Mouse (Mus musculus): ENCODE data around the gene Psmd1. TPM values are rescaled to one million over a fixed set of nuclear protein-coding genes. Genes with fewer than 3 reads are reported as not detected.
A peak's percentile ranks its signal among the peaks of the same experiment; 100 is the strongest.

Gene Psmd1
- polyA plus RNA-seq, 1 experiment from 2014 or later: 144 TPM

DNA sequence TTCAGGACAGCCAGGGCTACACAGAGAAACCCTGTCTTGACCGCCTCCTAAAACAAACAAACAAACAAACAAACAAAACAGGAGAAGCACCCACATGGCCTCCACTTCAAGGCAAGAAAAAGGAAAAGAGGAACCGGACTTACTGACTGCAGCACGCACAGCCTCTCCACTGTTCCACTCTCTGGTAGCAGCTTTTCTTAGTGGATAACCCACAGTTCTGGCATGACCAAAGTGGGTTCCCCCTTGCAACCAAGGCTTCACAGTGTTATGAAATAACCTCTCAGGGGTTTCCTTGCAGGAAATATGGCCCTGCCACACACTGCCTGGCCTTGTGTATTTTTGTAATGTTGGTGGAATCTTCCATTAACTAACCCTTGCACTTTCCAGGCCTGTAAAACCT, 23.4 kb upstream of the Psmd1 start:
- H3K9ac ChIP-seq (ENCODE audit: low read depth, low read length): no peak overlapping the region
- no peaks in the 10 kb centered on the region for H3K9me3 ChIP-seq (ENCODE audit: control insufficient read depth, low read length)
- WGBS: 90% methylated on average over 3 of the region's 3 CpGs
- no peak overlapping the region for H3K4me3 ChIP-seq (ENCODE audit: low read length)
- no peak overlapping the region for H3K4me2 ChIP-seq (ENCODE audit: low read depth, low read length)
- no peaks in the 10 kb centered on the region for H3K36me3 ChIP-seq (ENCODE audit: control insufficient read depth, insufficient read depth, low read length)
- peaks cover 14% of the 10 kb centered on the region; the same call in 1 of the 2 replicates for H3K4me1 ChIP-seq (ENCODE audit: control insufficient read depth, insufficient read depth, low read length)
- 0 out of 2 replicates have a peak, but pooled peaks cover 2% of the 10 kb centered on the region for H3K27me3 ChIP-seq (replicated peaks; ENCODE audit: control insufficient read depth, insufficient read depth, low read length)
- ATAC-seq: peak; percentile 1; the same call in 1 of the 2 replicates
- peak overlapping the region; percentile 65; the same call in 1 of the 2 replicates for H3K27ac ChIP-seq (ENCODE audit: low read length)

DNA sequence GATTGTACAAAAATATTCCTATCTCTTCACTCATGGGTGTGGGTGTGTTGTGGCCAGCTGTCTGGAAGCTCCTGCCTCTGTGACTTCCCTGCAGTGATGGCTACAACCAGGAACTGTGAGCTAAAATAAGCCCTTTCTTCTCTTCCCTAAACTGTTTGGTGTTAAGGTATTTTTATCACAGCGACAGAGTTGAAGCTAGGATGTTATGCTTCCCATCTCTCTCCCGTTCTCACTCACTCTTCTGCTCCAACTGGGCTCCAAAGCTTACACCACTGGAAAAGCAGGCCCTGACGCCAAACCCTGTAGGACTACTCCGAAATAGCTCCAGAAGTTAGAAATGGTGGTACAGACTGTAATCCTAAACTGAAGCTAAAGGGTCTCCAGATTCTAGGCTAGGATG, 19.1 kb upstream of the Psmd1 start:
- Histone ChIP-seq H3K4me2 (ENCODE audit: low read depth, low read length) (no peak overlapping the region), H3K27ac (ENCODE audit: low read length) (no peak overlapping the region), H3K4me1 (ENCODE audit: control insufficient read depth, insufficient read depth, low read length) (peaks cover 4% of the 10 kb centered on the region), H3K27me3 (replicated peaks; ENCODE audit: control insufficient read depth, insufficient read depth, low read length) (peaks cover 2% of the 10 kb centered on the region; the same call in 1 of the 2 replicates), H3K4me3 (ENCODE audit: low read length) (no peak overlapping the region), H3K9me3 (ENCODE audit: control insufficient read depth, low read length) (no peaks in the 10 kb centered on the region), H3K9ac (ENCODE audit: low read depth, low read length) (no peak overlapping the region), H3K36me3 (ENCODE audit: control insufficient read depth, insufficient read depth, low read length) (no peaks in the 10 kb centered on the region)
- 62% methylated on average over 4 of the region's 4 CpGs for WGBS
- ATAC-seq: no peak

DNA sequence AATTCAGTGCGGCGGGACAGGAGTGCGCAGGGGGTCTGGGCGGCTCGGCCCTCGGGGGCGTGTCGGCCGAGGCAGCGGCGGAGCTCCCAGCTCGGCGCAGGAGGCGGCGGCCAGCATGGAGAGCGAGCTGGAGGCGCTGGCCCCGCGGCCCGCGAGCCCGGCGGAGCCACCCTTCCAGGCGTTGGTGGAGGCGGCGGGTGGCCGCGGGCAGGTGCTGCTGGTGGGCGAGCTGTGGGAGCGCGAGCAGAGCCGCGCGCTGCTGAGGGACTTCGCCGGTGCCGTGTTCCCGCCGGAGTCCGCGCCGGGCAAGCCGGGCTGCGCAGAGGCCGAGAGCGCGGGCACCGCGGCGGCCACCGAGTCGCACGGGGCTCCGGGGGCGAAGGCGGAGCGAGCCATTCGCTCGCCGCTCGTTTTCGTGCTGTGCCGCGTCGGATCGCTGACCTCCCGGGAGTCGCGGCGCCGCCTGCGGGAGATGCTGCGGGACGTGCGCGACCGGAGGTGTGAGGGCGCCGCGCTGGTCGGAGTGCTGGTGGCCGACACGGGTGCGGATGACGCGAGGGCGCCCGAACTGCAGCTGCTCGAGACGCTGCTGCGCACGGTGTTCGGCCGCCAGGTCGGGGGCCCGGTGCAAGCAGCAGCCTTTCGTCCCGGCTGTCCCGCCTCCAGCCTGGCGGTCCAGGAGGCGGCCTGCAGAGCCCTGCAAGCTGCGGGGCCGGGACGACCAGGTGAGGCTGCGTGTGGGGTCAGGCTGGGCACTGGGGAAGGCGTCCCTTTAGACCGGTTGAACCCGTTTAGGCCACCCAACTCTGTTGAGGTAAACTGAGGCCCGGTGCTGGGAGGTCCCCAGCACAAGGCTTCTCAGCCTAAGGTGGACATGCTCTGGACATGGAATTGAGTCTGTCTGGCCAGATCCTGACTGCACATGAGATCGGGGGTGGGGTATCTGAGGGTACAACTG, 18.1 kb upstream of the Psmd1 start, which contains the start of gene 2810459M11Rik:
2810459M11Rik (plus strand) TSS at position 16 of the 958 bp plus-strand sequence.
- ATAC-seq: peak; percentile 77
- Histone ChIP-seq H3K4me2 (ENCODE audit: low read depth, low read length) (peak within 1 kb of the TSS; percentile 95), H3K4me1 (ENCODE audit: control insufficient read depth, insufficient read depth, low read length) (peaks cover 4% of the 10 kb centered on the region), H3K27ac (ENCODE audit: low read length) (peak within 1 kb of the TSS; percentile 50), H3K9ac (ENCODE audit: low read depth, low read length) (peak within 1 kb of the TSS; percentile 77), H3K4me3 (ENCODE audit: low read length) (peak within 1 kb of the TSS; percentile 67), H3K9me3 (ENCODE audit: control insufficient read depth, low read length) (no peaks in the 10 kb centered on the region), H3K27me3 (replicated peaks; ENCODE audit: control insufficient read depth, insufficient read depth, low read length) (peaks cover 2% of the 10 kb centered on the region; the same call in 1 of the 2 replicates), H3K36me3 (ENCODE audit: control insufficient read depth, insufficient read depth, low read length) (no peaks in the 10 kb centered on the region)
- under 1% methylated on average over 89 of the region's 110 CpGs for WGBS

DNA sequence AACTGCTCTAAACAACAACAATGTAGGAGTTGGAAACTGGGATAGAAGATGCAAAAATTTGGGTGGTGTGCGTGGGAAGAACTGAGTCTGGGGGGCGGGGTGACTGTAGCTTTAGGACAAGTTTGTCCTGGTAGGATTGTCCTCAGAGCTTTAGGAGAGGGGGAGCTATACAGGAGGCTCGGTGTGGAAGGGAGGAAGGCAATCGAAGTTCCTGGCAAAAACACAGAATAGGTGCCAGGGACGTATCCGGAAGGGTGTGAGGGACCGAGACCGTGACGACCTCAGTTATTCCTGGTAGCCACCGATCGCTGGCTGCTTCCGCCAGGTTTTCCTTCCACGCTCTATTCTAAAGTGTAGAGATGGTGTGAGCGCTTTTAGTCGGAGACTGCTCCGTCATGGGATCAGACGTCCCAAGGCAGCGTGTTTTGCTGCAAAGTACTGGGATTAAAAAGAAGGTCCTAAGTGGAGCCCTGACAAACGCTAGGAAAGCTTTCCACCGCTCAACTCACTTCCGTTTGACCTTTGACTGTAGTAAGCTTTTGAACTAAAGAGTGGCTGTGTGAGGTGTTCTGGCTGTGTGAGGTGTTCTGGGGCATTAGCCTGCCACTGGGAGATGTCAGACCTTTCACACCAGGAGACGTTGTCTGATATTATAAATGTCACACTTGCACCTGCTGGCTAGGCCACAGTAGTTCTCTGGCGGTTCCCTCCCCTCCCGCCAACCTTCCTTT, 17.2 kb upstream of the Psmd1 start:
- Histone ChIP-seq H3K9me3 (ENCODE audit: control insufficient read depth, low read length) (no peaks in the 10 kb centered on the region), H3K4me2 (ENCODE audit: low read depth, low read length) (peak overlapping the region; percentile 95), H3K4me1 (ENCODE audit: control insufficient read depth, insufficient read depth, low read length) (peaks cover 4% of the 10 kb centered on the region), H3K36me3 (ENCODE audit: control insufficient read depth, insufficient read depth, low read length) (no peaks in the 10 kb centered on the region), H3K27me3 (replicated peaks; ENCODE audit: control insufficient read depth, insufficient read depth, low read length) (peaks cover 2% of the 10 kb centered on the region; the same call in 1 of the 2 replicates), H3K4me3 (ENCODE audit: low read length) (peak overlapping the region; percentile 67), H3K27ac (ENCODE audit: low read length) (peak overlapping the region; percentile 4; the same call in 1 of the 2 replicates), H3K9ac (ENCODE audit: low read depth, low read length) (peak overlapping the region; percentile 77)
- ATAC-seq: peak; percentile 43
- 10% methylated on average over 24 of the region's 24 CpGs for WGBS

DNA sequence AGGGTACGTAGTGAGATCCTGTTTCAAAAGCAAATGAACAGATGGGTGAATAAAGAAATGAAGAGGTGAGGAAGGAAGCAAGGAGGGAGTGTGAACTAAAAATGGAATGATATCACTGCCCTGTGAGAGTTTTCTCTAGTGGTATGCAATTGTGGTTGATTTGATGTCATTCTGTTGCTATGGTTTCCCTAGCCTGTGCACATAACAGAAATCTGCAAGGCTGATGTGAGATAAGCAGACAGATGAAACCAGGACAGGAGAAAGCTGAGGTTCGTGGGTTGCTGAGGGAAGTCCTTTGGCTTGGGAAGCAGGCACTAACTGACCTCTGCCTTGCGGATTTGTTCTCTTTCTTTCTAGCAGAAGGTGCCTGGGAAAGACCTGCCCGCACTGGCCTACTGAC, 16.0 kb upstream of the Psmd1 start:
- Histone ChIP-seq H3K4me2 (ENCODE audit: low read depth, low read length) (no peak overlapping the region), H3K4me1 (ENCODE audit: control insufficient read depth, insufficient read depth, low read length) (peaks cover 4% of the 10 kb centered on the region), H3K9me3 (ENCODE audit: control insufficient read depth, low read length) (no peaks in the 10 kb centered on the region), H3K36me3 (ENCODE audit: control insufficient read depth, insufficient read depth, low read length) (no peaks in the 10 kb centered on the region), H3K27me3 (replicated peaks; ENCODE audit: control insufficient read depth, insufficient read depth, low read length) (peaks cover 2% of the 10 kb centered on the region; the same call in 1 of the 2 replicates), H3K9ac (ENCODE audit: low read depth, low read length) (no peak overlapping the region), H3K27ac (ENCODE audit: low read length) (no peak overlapping the region), H3K4me3 (ENCODE audit: low read length) (no peak overlapping the region)
- 79% methylated on average over 4 of the region's 4 CpGs for WGBS
- ATAC-seq: no peak

DNA sequence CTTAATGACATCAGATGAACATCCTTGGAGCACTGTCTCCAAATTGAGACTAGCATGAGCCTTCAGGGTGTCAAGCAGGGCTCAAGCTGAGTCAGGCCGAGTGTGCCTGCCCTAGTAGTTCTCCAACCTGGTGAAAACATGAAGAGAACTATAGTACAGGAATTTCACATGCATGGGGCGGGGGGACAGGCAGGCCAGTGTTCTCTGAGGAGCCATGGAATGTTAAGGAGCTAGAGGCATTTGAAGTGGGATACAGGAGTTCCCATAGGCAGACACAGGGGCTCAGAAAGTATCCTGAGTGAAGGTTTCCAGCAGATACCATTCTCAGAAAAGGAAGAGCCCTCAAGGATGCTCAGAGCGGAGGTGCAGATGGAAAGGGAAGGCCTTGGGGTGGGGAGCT, 15.4 kb upstream of the Psmd1 start:
- no peak for ATAC-seq
- Histone ChIP-seq H3K4me1 (ENCODE audit: control insufficient read depth, insufficient read depth, low read length) (peaks cover 4% of the 10 kb centered on the region), H3K27me3 (replicated peaks; ENCODE audit: control insufficient read depth, insufficient read depth, low read length) (peaks cover 2% of the 10 kb centered on the region; the same call in 1 of the 2 replicates), H3K4me2 (ENCODE audit: low read depth, low read length) (no peak overlapping the region), H3K4me3 (ENCODE audit: low read length) (no peak overlapping the region), H3K27ac (ENCODE audit: low read length) (no peak overlapping the region), H3K9ac (ENCODE audit: low read depth, low read length) (no peak overlapping the region), H3K36me3 (ENCODE audit: control insufficient read depth, insufficient read depth, low read length) (no peaks in the 10 kb centered on the region), H3K9me3 (ENCODE audit: control insufficient read depth, low read length) (no peaks in the 10 kb centered on the region)
- 83% methylated on average over 3 of the region's 3 CpGs for WGBS

DNA sequence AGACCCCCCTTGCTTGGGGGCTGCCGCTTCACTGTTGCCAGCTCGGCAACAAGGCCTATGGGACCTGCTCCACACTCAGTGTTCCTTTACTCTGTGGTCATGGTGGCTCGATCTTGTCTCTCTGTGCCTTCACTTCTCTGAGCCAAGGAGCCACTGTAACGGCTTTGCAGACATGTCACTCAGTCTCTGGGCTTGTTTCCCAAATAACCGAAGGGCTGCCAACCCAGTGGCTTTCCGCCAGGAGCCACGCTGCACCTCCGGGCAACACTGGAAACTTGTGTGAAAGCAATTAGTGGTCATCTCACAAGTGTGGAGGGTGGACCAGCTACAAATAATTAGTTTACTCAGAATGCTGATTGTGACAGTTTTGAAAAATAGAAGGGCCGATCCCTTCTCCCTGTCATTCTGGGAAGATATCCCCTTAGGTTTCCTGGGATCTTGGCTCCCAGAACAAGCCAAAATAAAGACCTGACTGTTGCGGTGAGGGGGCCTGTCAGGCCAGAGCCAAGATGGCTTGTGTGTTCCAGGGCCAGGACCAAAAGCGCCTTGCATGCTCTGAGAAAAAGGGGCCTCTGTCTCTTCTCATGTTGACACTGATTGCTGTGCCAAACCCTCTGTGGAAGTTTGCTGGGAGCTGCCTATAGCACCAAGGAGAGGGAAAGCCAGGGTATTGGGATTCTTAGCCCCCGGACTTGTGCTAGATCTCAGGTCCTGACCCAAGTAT, 10.8 kb upstream of the Psmd1 start:
- Histone ChIP-seq H3K36me3 (ENCODE audit: control insufficient read depth, insufficient read depth, low read length) (no peaks in the 10 kb centered on the region), H3K9ac (ENCODE audit: low read depth, low read length) (no peak overlapping the region), H3K27me3 (replicated peaks; ENCODE audit: control insufficient read depth, insufficient read depth, low read length) (no peaks in the 10 kb centered on the region), H3K4me1 (ENCODE audit: control insufficient read depth, insufficient read depth, low read length) (peaks cover 10% of the 10 kb centered on the region; the same call in 1 of the 2 replicates), H3K4me2 (ENCODE audit: low read depth, low read length) (no peak overlapping the region), H3K4me3 (ENCODE audit: low read length) (no peak overlapping the region), H3K9me3 (ENCODE audit: control insufficient read depth, low read length) (no peaks in the 10 kb centered on the region), H3K27ac (ENCODE audit: low read length) (no peak overlapping the region)
- 79% methylated on average over 12 of the region's 12 CpGs for WGBS
- no peak for ATAC-seq

DNA sequence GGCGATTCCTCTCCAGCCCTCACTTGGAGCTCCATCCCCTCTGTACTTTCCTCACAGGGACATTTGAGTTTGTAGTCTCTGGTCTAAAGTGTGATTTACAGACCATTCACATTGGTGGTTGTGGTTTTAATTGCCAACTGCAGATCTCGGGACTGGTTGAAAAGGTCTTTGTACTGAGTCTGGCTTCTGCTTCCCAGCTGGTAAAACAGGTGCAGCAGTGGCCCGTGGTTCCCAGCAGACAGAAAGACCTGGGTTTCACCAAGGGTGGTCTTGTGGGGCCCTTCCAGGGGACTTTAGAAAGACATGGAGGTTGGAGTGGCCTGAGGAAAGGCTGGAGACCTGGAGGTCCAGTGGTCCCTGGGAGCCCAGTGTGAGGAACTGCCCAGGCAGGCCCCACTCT, 9.2 kb upstream of the Psmd1 start:
- Histone ChIP-seq H3K9ac (ENCODE audit: low read depth, low read length) (no peak overlapping the region), H3K4me1 (ENCODE audit: control insufficient read depth, insufficient read depth, low read length) (peaks cover 10% of the 10 kb centered on the region; the same call in 1 of the 2 replicates), H3K27me3 (replicated peaks; ENCODE audit: control insufficient read depth, insufficient read depth, low read length) (no peaks in the 10 kb centered on the region), H3K36me3 (ENCODE audit: control insufficient read depth, insufficient read depth, low read length) (no peaks in the 10 kb centered on the region), H3K9me3 (ENCODE audit: control insufficient read depth, low read length) (no peaks in the 10 kb centered on the region), H3K4me2 (ENCODE audit: low read depth, low read length) (no peak overlapping the region), H3K4me3 (ENCODE audit: low read length) (no peak overlapping the region), H3K27ac (ENCODE audit: low read length) (peak overlapping the region; percentile 22; the same call in 1 of the 2 replicates)
- WGBS: 46% methylated on average over 3 of the region's 3 CpGs
- no peak for ATAC-seq

Data from intestine, embryonic 16.5 days (tissue).